Mouse (Mus musculus): ENCODE data around the gene Dnase2a.

Gene Dnase2a

GRCm38 (mm10) chr8:84907037-84907436, 1.3 kb upstream of the Dnase2a start:
- in situ Hi-C loops (cut with MboI; ENCODE audit: unreplicated experiment in 2 of 2): loop anchor here (5.0 to 10.0 kb wide), 4 partner anchors 62 to 312 kb away; partner anchors contain the start of genes Rad23a (in 2 of the 2) and Calr (in 1 of the 2)

GRCm38 (mm10) chr8:84907493-84907892, 867 bp upstream of the Dnase2a start:
- in situ Hi-C loops (cut with MboI; ENCODE audit: unreplicated experiment in 2 of 2): loop anchor here (5.0 to 10.0 kb wide), 4 partner anchors 63 to 313 kb away; partner anchors contain the start of genes Rad23a (in 2 of the 2) and Calr (in 1 of the 2)

GRCm38 (mm10) chr8:84907979-84908378, 381 bp upstream of the Dnase2a start:
- in situ Hi-C loops (cut with MboI; ENCODE audit: unreplicated experiment in 2 of 2): loop anchor here (5.0 to 10.0 kb wide), 4 partner anchors 63 to 313 kb away; partner anchors contain the start of genes Rad23a (in 2 of the 2) and Calr (in 1 of the 2)

GRCm38 (mm10) chr8:84909162-84909767, 905 bp downstream of the Dnase2a start:
- in situ Hi-C loops (cut with MboI; ENCODE audit: unreplicated experiment in 2 of 2): loop anchor here (5.0 to 10.0 kb wide), 4 partner anchors 64 to 314 kb away; partner anchors contain the start of genes Rad23a (in 2 of the 2) and Calr (in 1 of the 2)

- in situ Hi-C loops (cut with MboI; ENCODE audit: unreplicated experiment in 2 of 2): loop anchor here (5.0 to 10.0 kb wide), 4 partner anchors 65 to 315 kb away; partner anchors contain the start of genes Rad23a (in 2 of the 2) and Calr (in 1 of the 2)
Observed at GRCm38 (mm10) chr8:84909949-84910348, 1.6 kb downstream of the Dnase2a start.

- in situ Hi-C loops (cut with MboI; ENCODE audit: unreplicated experiment in 2 of 2): no loop called here
Observed at GRCm38 (mm10) chr8:84910551-84910950, 2.2 kb downstream of the Dnase2a start.

GRCm38 (mm10) chr8:84911854-84912253, 3.5 kb downstream of the Dnase2a start:
- in situ Hi-C loops (cut with MboI; ENCODE audit: unreplicated experiment in 2 of 2): no loop called here

GRCm38 (mm10) chr8:84912391-84912790, 4.0 kb downstream of the Dnase2a start:
- in situ Hi-C loops (cut with MboI; ENCODE audit: unreplicated experiment in 2 of 2): no loop called here

- in situ Hi-C loops (cut with MboI; ENCODE audit: unreplicated experiment in 2 of 2): no loop called here
Observed at GRCm38 (mm10) chr8:84912895-84913501, 4.6 kb downstream of the Dnase2a start.

GRCm38 (mm10) chr8:84913502-84913900, 5.1 kb downstream of the Dnase2a start:
- in situ Hi-C loops (cut with MboI; ENCODE audit: unreplicated experiment in 2 of 2): no loop called here

- in situ Hi-C loops (cut with MboI; ENCODE audit: unreplicated experiment in 2 of 2): no loop called here
Observed at GRCm38 (mm10) chr8:84913960-84914359, 5.6 kb downstream of the Dnase2a start.

GRCm38 (mm10) chr8:84915269-84915668, 6.9 kb downstream of the Dnase2a start:
- in situ Hi-C loops (cut with MboI; ENCODE audit: unreplicated experiment in 2 of 2): no loop called here

GRCm38 (mm10) chr8:84917781-84918180, 9.4 kb downstream of the Dnase2a start:
- in situ Hi-C loops (cut with MboI; ENCODE audit: unreplicated experiment in 2 of 2): no loop called here

GRCm38 (mm10) chr8:84918646-84919045, 10.3 kb downstream of the Dnase2a start:
- in situ Hi-C loops (cut with MboI; ENCODE audit: unreplicated experiment in 2 of 2): no loop called here

GRCm38 (mm10) chr8:84921596-84921995, 13.2 kb downstream of the Dnase2a start:
- in situ Hi-C loops (cut with MboI; ENCODE audit: unreplicated experiment in 2 of 2): no loop called here

GRCm38 (mm10) chr8:84925557-84925956, 17.2 kb downstream of the Dnase2a start:
- in situ Hi-C loops (cut with MboI; ENCODE audit: unreplicated experiment in 2 of 2): loop anchor here in 1 of 2 experiments (5.0 to 25.0 kb wide), 3 partner anchors 37 to 563 kb away; no protein-coding TSS in a partner anchor

- in situ Hi-C loops (cut with MboI; ENCODE audit: unreplicated experiment in 2 of 2): loop anchor here in 1 of 2 experiments (5.0 to 25.0 kb wide), 3 partner anchors 35 to 565 kb away; no protein-coding TSS in a partner anchor
Observed at GRCm38 (mm10) chr8:84927513-84927912, 19.2 kb downstream of the Dnase2a start.

- in situ Hi-C loops (cut with MboI; ENCODE audit: unreplicated experiment in 2 of 2): loop anchor here in 1 of 2 experiments (5.0 to 25.0 kb wide), 3 partner anchors 34 to 566 kb away; no protein-coding TSS in a partner anchor
Observed at GRCm38 (mm10) chr8:84928456-84929306, 20.3 kb downstream of the Dnase2a start.

- in situ Hi-C loops (cut with MboI; ENCODE audit: unreplicated experiment in 2 of 2): loop anchor here in 1 of 2 experiments (25.0 kb wide), 1 partner anchor 568 kb away; no protein-coding TSS in a partner anchor
Observed at GRCm38 (mm10) chr8:84930582-84930981, 22.2 kb downstream of the Dnase2a start.
